ENCODE assay signal across 25 mouse cellular contexts in genomic region chr3:76508811-76509210, GRCm38 (mm10).
A peak's percentile ranks its signal among the peaks of the same experiment; 100 is the strongest.
DNase-seq lines count a peak whose midpoint lies in the region; ATAC-seq and TF ChIP-seq lines count a peak whose summit lies in the region.
"Had no signal": no experiment of that assay in that cellular context is flagged by ENCODE, and none has a peak within 500 bp of the region (broad histone marks: within the 10 kb centered on the region; RNA-seq: fewer than 3 reads in every experiment).

No protein-coding gene starts in this region.

- peak; percentile 1 for DNase-seq in lung, embryonic 14.5 days
- DNase-seq in lung, postnatal 25 days (ENCODE audit: low spot score) = no peak
- peak; percentile 53 for DNase-seq in adrenal gland, adult 2 months
- peak; percentile 17 for DNase-seq in adrenal gland, postnatal 10 days
- DNase-seq in adrenal gland, postnatal 36 days = peak; percentile 35 to 37
- DNase-seq in thymus, postnatal 10 days (ENCODE audit: low spot score in 2 of 2) = no peak
- DNase-seq in kidney, adult 2 months = no peak
- DNase-seq: cerebellum, adult 18-20 months; cerebellum, adult 9-10 months; cerebellum, postnatal 25 days; forebrain, postnatal 0 days; gastrocnemius, adult 2 months; gastrocnemius, postnatal 14 days; heart, postnatal 14 days; heart, postnatal 4 days; kidney, adult 18-20 months had no signal

- no peak overlapping the region for H3K4me2 ChIP-seq in lung, embryonic 14.5 days
- H3K4me2 ChIP-seq: embryonic facial prominence, embryonic 12.5 days; embryonic facial prominence, embryonic 15.5 days; heart, embryonic 12.5 days; hindbrain, embryonic 14.5 days had no signal

- H3K27me3 ChIP-seq in lung, embryonic 14.5 days (ENCODE audit: insufficient read depth, low read length) = no peaks in the 10 kb centered on the region
- no peaks in the 10 kb centered on the region for H3K27me3 ChIP-seq in kidney, adult 2 months (replicated peaks; ENCODE audit: control insufficient read depth, insufficient read depth, low read length)
- H3K27me3 ChIP-seq: embryonic facial prominence, embryonic 12.5 days; embryonic facial prominence, embryonic 15.5 days; heart, embryonic 12.5 days had no signal

- H3K9me3 ChIP-seq in lung, embryonic 14.5 days (ENCODE audit: low read depth, low read length) = 0 out of 2 replicates have a peak, but pooled peaks cover 4% of the 10 kb centered on the region
- H3K9me3 ChIP-seq: embryonic facial prominence, embryonic 15.5 days had no signal

- no peak for TF ChIP-seq CTCF in lung, embryonic 14.5 days (IDR thresholded peaks at IDR 0.05; ENCODE audit: low read depth)
- no peak for TF ChIP-seq CTCF in kidney, adult 2 months (conservative IDR thresholded peaks at IDR 0.05; ENCODE audit: insufficient read depth, insufficient read length, low read depth, low read length)

- H3K9ac ChIP-seq in lung, embryonic 14.5 days = no peak overlapping the region
- H3K9ac ChIP-seq: embryonic facial prominence, embryonic 12.5 days; embryonic facial prominence, embryonic 15.5 days; forebrain, postnatal 0 days; heart, embryonic 12.5 days; hindbrain, embryonic 14.5 days had no signal

- no peak for ATAC-seq in lung, embryonic 14.5 days (ENCODE audit: insufficient read depth)
- ATAC-seq: CD4-positive, CD25-positive, alpha-beta regulatory T cell, adult 4 months; forebrain, embryonic 14.5 days; forebrain, postnatal 0 days; hindbrain, postnatal 0 days; inflammation-experienced regulatory T-cells, adult 6 months; intestine, embryonic 16.5 days had no signal

- WGBS in lung, embryonic 14.5 days = 82% methylated on average over 14 of the region's 14 CpGs
- WGBS in kidney, adult 2 months = 87% methylated on average over 14 of the region's 14 CpGs

- H3K4me3 ChIP-seq in lung, embryonic 14.5 days (ENCODE audit: low read depth, low read length) = no peak overlapping the region
- H3K4me3 ChIP-seq in kidney, adult 2 months (ENCODE audit: insufficient read depth, low read depth, low read length) = no peak overlapping the region
- H3K4me3 ChIP-seq: embryonic facial prominence, embryonic 12.5 days; embryonic facial prominence, embryonic 15.5 days; gastrocnemius, adult 2 months; heart, embryonic 12.5 days had no signal

- no peaks in the 10 kb centered on the region for H3K4me1 ChIP-seq in lung, embryonic 14.5 days (ENCODE audit: insufficient read depth)
- H3K4me1 ChIP-seq in kidney, adult 2 months (ENCODE audit: control insufficient read depth, insufficient read depth, low read length) = no peaks in the 10 kb centered on the region
- H3K4me1 ChIP-seq: embryonic facial prominence, embryonic 12.5 days; embryonic facial prominence, embryonic 15.5 days; heart, embryonic 12.5 days had no signal

- no peaks in the 10 kb centered on the region for H3K36me3 ChIP-seq in lung, embryonic 14.5 days (ENCODE audit: insufficient read depth)
- H3K36me3 ChIP-seq in kidney, adult 2 months (ENCODE audit: control insufficient read depth, insufficient read depth, low read length) = no peaks in the 10 kb centered on the region
- H3K36me3 ChIP-seq: embryonic facial prominence, embryonic 12.5 days; embryonic facial prominence, embryonic 15.5 days; heart, embryonic 12.5 days had no signal

- TF ChIP-seq POLR2A in kidney, adult 2 months (IDR thresholded peaks at IDR 0.05; ENCODE audit: low read depth, low read length) = no peak

- H3K27ac ChIP-seq in lung, embryonic 14.5 days (ENCODE audit: low read depth) = no peak overlapping the region
- H3K27ac ChIP-seq in kidney, adult 2 months (ENCODE audit: insufficient read depth, low read depth, low read length) = no peak overlapping the region
- H3K27ac ChIP-seq: embryonic facial prominence, embryonic 12.5 days; embryonic facial prominence, embryonic 15.5 days; gastrocnemius, adult 2 months; hindbrain, embryonic 14.5 days; hindbrain, postnatal 0 days had no signal

Comparison
In these comparisons a context has a peak if more than half of its experiments do, and no peak if none do; other contexts are left out.
1. DNase-seq: peak in lung, embryonic 14.5 days (single experiment), adrenal gland, adult 2 months (single experiment), adrenal gland, postnatal 10 days (single experiment) and adrenal gland, postnatal 36 days (2 of 2); none in lung, postnatal 25 days (single experiment), thymus, postnatal 10 days (0 of 2) and kidney, adult 2 months (single experiment).